Mouse (Mus musculus) mouse embryonic stem cell (cell line): ENCODE results near the gene Foxp1.

ENCODE experiments used
- in situ Hi-C, 2 experiments: fragments of 300-500 bp; cut with MboI; formaldehyde crosslinking; loops; 1 replicate in 1 of 2; 3 replicates in 1 of 2; pipeline ENCODE4 v1.14.3; 2019 to 2020; ENCODE audit warnings: low sequenced_read_pairs in 2 of 2, low pct_unique_long_range_greater_than_20kb in 1 of 2, mixed read lengths in 1 of 2; ENCODE audit not compliant: unreplicated experiment in 1 of 2

Gene Foxp1

GRCm38 (mm10) chr6:99458775-99459174 lies 63.7 kb downstream of the Foxp1 start:
- in situ Hi-C loops = no loop called here

- in situ Hi-C loops = no loop called here
Measured at GRCm38 (mm10) chr6:99453763-99454520, 68.6 kb downstream of the Foxp1 start.

DNA sequence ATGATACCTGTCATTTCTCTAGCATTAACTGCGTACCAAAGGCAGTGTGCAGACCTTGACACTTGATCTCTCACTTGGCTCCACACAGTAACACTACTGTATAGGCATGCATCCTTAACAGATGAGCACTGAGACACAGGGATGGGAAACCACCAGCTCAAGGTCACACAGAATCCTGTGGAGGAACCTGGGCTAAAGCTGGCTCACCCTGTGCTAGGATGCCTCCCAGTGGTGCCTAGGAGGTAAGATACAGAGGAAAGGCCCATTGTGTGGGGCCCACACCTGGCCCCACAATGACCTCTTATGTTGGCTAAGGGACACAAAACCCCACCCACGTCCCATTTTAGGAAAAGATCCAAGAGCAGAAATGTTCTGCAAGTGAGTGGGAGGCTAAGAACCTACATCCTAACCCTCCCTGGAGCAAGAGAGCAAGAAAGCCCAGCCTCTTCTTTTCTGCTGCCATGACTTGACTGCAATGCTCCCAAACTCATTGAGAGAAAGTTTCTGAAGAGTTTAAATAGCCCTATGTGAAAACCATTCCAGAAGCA lies 69.8 kb downstream of the Foxp1 start:
- in situ Hi-C loops = no loop called here

DNA sequence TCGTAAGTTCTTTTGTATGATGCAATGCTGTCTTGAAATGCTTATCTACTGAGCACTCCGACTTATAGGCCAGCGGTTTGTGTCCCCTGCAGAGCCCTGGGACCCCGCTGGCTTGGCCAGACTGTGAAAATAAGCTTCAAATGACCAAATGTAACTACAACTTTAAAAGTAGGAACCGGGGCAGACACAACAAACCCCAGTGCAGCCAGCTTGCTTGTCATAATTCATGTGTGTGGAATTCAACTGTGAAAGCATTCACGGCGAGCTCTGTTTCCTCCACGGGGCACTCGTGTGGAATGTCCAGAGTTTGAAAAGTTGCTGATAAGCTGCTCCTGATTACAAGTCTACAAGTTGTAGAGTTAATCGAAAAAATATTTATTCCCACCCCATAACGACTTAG lies 71.0 kb downstream of the Foxp1 start:
- in situ Hi-C loops = no loop called here

- in situ Hi-C loops = no loop called here
Measured at GRCm38 (mm10) chr6:99447447-99447846, 75.1 kb downstream of the Foxp1 start.

DNA sequence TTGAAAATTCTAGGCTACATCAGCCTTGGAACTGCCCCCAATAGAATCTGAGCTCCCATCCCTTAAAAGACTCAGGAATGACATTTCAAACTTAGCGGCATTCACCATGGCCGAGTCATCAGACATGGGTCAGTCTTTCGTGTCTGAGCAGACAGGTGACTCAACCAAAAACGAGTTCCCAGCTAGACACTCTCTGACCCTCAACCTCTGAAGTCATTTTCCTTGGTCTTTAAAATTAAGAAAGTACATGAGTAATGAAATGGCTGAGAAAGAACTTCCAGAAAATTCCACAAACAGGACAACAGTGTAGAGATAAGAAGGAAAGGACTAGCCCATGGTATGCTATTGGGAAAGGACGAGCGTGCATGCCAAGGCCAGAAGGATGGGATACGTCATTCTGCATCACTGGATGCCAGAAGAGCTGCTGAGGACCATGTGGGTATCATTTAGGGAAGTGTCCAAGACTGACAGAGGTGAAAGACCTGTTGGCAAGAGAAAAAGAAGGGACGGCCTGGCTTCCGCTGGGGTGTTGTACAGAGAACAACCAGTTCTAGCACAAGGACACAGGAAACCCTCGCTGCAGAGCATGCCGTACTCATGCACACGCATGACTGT lies 75.6 kb downstream of the Foxp1 start:
- in situ Hi-C loops = no loop called here

GRCm38 (mm10) chr6:99443460-99443859 lies 79.1 kb downstream of the Foxp1 start:
- in situ Hi-C loops = no loop called here

DNA sequence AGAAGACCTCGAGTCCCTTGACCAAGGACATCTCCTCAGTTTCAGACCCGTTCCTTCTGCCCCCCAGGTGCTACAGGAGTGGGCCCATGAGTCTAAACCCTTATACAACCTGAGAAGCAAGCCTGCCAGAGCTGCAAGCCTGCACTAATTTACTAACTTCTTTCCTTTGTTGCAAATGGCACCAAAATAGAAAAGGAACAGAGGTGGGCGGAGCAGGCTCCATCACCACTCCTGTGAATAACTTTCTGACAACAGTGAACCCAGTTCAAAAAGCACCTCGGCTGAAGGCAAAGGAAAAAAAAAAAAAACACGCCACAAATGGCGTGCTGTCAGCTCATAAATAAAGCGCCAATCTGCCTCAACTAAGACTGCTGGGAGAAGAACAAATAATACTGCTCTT lies 81.4 kb downstream of the Foxp1 start:
- in situ Hi-C loops = no loop called here

DNA sequence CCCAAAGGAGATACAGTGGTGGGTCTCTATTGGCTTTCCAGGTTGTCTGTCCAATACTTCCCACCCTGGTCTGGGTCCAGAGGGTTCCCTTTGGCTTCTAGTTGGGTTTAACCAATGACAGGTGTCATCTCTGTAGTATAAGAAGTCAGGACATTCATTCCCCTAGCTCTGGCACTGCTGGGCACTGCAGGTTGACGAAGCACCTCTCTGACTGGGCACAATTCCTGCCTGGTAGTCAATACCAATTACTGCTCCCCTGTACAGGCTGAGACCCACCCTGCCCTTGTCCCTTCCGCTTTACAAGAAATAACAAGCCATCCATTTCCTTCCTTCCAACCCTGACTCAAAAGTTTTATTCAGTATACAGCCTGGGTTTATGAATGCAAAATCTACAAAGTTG lies 81.9 kb downstream of the Foxp1 start:
- in situ Hi-C loops = no loop called here

DNA sequence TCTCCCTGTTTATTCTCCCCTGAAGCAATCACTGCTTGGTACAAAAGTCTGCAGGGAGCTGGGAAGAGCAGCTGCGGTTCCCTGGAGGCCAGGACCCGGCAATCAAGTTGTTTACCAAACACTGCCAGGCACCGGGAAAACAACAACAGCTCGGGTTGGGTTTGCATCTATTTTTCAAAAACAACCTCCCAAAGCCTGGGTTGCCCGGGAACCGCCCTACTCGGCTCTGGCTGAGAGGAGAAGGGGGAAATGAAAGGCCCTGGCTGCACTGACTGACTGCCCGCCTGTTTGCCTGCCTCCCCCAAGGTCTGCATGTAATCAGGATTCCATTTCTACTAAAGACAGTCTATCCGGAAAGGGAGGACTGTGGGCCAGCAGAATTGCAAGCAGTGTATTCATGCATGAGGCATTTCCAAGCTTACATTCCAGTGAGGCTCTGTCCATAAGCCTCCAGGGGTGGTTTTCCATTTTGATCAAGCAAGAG lies 82.6 kb downstream of the Foxp1 start:
- in situ Hi-C loops = no loop called here

- in situ Hi-C loops = no loop called here
Measured at GRCm38 (mm10) chr6:99439214-99439877, 83.2 kb downstream of the Foxp1 start.

DNA sequence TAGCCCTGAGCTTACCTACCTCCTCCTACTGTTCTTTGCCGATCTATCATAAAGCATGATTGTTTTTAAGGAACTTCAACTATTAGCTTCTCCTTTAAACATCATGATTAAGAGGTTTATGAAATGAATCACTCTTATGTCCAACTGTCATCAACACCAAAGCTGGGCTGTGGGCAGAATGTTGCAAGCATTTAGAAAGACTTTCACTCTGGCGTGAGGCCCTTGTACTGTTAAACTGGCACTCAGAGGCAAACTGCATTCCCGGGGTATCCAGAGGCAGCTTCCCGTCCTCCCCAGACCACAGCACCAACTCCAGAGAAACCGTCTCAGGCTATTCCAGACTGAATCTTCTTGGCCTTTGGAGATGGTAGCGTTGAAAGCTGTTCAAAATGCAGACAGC lies 86.2 kb downstream of the Foxp1 start:
- in situ Hi-C loops = no loop called here

DNA sequence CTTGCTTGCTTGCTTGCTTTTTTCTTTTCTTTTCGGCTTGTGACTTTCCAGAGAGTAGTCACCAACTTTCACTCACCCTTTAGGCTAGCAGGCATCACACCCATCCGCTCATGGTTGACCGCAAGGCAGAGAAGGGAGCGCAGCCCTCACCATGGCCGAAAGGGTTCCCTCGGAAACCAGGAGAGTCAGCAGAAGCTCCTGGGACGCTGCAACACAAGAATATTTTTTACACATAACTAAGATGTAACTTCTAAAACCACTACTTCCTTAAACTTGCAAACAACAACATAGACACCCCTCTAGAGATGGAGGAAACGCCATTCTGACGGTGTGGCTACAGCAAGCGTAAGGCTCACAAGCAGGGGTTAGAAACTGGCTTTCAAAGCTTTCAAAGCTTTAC lies 87.4 kb downstream of the Foxp1 start:
- in situ Hi-C loops = no loop called here

DNA sequence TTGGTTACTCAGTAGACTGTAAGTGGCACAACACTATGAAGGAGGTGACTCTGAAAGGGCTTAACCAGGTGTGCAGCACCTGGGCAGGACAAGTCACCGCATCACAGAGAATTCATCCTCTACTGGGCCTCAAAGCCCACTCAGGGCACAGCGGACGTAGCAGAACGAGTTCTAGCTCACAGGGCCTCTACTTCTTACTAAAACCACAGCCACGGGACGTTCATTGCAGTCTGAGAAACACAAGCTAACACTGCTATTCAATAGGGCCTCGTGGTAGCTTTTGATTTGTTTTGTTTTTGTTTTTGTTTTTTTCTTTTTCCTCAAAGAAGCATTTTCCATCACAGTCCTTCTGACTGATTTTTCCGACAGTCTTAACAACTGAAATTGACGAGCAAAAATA lies 89.5 kb downstream of the Foxp1 start:
- in situ Hi-C loops = no loop called here

DNA sequence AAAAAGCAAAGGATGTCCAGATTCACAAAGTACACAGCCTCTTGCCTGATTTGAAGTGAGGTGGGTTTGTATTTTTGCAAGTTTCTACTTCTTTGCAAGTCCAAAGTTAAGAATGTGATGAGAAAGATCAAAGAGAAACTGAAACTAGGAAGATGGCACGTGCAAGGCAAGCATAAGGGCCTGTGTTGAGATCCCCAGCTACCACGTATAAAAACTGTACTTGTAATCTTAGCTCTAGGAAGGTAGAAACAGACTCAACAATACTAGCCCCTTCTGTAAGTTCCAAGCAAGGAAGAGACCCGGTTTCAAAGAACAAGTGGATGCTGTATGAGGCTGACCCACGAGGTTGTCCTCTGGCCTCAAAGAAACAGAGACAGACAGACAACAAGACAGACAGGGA lies 90.6 kb downstream of the Foxp1 start:
- in situ Hi-C loops = no loop called here

GRCm38 (mm10) chr6:99430560-99430959 lies 92.0 kb downstream of the Foxp1 start:
- in situ Hi-C loops = no loop called here

DNA sequence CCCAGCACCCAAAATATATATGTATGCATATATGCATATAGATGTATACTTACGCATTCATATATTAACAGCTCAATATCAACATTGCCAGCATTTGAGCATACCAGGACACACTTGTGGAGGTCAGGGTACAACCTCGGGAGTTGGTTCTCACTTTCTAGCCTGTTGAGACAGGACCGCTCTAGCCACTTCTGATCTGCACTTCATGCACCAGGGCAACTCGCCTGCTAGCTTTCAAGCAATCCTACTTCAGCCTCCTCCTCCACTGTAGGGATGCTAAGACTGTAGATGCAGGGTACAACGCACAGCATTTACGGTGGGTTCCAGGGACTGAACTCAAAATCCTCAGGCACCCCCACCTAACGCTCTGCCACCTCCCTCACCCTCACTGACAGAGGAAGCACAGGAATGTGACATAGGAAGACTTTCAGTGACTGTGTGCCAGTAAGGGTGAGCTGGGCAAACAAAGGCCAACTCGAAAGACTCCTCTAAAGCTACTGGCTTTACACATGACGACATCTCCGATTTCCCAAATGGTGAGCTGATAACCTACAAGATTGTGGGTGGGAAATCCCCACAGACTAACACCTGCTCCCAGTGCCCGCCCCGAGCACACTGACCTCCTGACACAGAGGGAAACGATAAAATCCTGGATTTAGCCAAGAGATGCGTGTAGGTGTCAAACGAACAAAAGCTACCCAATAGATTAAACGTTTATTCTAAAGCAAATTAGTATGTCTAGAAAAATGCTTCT lies 93.0 kb downstream of the Foxp1 start:
- in situ Hi-C loops = no loop called here

DNA sequence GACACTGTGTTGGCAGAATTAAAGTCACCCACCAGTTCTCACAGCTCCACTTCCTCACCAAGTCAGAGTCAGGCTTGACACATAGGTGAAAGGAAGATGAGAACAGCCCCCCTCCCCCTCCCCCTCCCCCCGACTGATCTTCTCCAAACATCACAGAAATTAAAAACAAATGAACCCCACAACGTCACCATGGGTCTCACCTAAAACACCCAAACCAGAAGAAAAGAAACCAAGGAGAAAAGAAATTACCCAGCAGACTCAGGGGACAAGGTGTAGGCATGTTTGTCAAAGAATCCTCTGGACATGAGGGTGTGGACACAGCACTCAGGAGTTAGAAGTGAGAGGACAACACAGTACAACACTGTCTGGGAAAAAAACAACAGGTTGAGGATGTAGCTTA lies 93.6 kb downstream of the Foxp1 start:
- in situ Hi-C loops = no loop called here

DNA sequence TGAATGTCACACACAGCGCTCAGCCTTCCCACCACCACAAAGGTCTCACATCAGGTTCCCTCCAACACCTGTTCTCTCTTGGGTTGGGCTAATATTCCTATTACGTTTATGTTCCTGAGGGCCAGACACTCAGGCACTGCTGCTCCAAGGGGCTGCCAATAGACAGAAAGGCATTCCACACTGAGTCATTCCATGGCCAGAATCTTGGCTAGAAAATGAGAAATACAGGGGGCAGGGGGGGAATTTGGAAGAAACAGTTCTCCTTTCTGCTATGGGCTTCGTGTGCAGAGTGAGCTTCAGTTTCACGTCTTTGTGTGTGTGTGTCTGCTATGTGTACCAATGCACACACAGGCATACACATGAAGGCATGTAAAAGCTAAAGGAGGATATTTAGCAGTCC lies 95.2 kb downstream of the Foxp1 start:
- in situ Hi-C loops = no loop called here
